Mouse (Mus musculus) lung, postnatal 0 days (tissue): ENCODE results near the gene Sbk1. TPM values are rescaled to one million over a fixed set of nuclear protein-coding genes. Genes with fewer than 3 reads are reported as not detected.

Source experiments
- ATAC-seq: fragments of 200-750 bp; cut with Nextera tagmentation; 2 replicates; pipeline ENCODE4 v1.8.0; 2017; ENCODE audit warnings: moderate library complexity
- DNase-seq: peaks from one replicate; pipeline ENCODE4 v3.0.0-alpha.2; 2016; ENCODE audit warnings: low spot score
- H3K27ac ChIP-seq: fragments of 300-500 bp; sonication (generic); 2 replicates; pipeline ENCODE4 v1.5.1; 2014; ENCODE audit warnings: antibody characterized with exemption, mild to moderate bottlenecking, low read length, mixed read lengths
- H3K27me3 ChIP-seq: fragments of 300-500 bp; sonication (generic); replicated peaks from 2 replicates; pipeline ENCODE4 v1.6.1; 2014; ENCODE audit warnings: low read length, mixed read lengths; ENCODE audit not compliant: insufficient read depth
- H3K36me3 ChIP-seq: fragments of 300-500 bp; sonication (generic); 2 replicates; pipeline ENCODE4 v1.6.1; 2014; ENCODE audit warnings: low read length, mixed read lengths; ENCODE audit not compliant: insufficient read depth
- H3K4me1 ChIP-seq: fragments of 300-500 bp; sonication (generic); 2 replicates; pipeline ENCODE4 v1.6.1; 2014; ENCODE audit warnings: antibody characterized with exemption, low read depth, low read length, mixed read lengths; ENCODE audit not compliant: insufficient read depth
- H3K4me2 ChIP-seq: fragments of 300-500 bp; sonication (generic); replicated peaks from 2 replicates; pipeline ENCODE4 v1.6.1; 2014; ENCODE audit warnings: low read depth, mild to moderate bottlenecking, low read length, moderate library complexity, mixed read lengths
- H3K4me3 ChIP-seq: fragments of 300-500 bp; sonication (generic); 2 replicates; pipeline ENCODE4 v1.5.1; 2014; ENCODE audit warnings: low read depth, low read length
- H3K9ac ChIP-seq: fragments of 300-500 bp; sonication (generic); replicated peaks from 2 replicates; pipeline ENCODE4 v1.6.1; 2014; ENCODE audit warnings: low read depth, mild to moderate bottlenecking
- H3K9me3 ChIP-seq: fragments of 300-500 bp; sonication (generic); 2 replicates; pipeline ENCODE4 v1.6.1; 2016; ENCODE audit warnings: low read length, mixed read lengths
- CTCF ChIP-seq: IDR thresholded peaks from 2 replicates; pipeline ENCODE4 v1.5.1; 2016; ENCODE audit warnings: antibody characterized with exemption, mild to moderate bottlenecking
- EP300 ChIP-seq: IDR thresholded peaks from 2 replicates; pipeline ENCODE4 v1.6.1; 2016; ENCODE audit warnings: antibody characterized with exemption, mild to moderate bottlenecking, control low read depth
- WGBS: fragments of 180-500 bp; shearing (Covaris S2); extraction: QIAGEN DNeasy Blood & Tissue Kit; methylation state at CpG from one replicate; pipeline ENCODE4 v1.1.7; 2014; 5-methylcytosine and 5-hydroxymethylcytosine counted together
- polyA plus RNA-seq: library from polyadenylated mRNA; unstranded; fragments of >200 nt; fragmentation: Nextera tagmentation; extraction: Ambion mirVana; gene quantifications from 2 replicates; pipeline ENCODE4 v1.2.1, GENCODE M21; 2015

Gene Sbk1
- polyA plus RNA-seq, 1 experiment from 2014 or later, result 5.5 TPM

GRCm38 (mm10) chr7:126340206-126340618 lies 67.8 kb downstream of the Sbk1 start:
- DNase-seq (no peak), ATAC-seq (no peak)
- H3K27me3 ChIP-seq, result no peaks in the 10 kb centered on the region
- H3K4me2 ChIP-seq, result no peak overlapping the region
- TF ChIP-seq EP300 (no peak), CTCF (no peak)
- H3K36me3 ChIP-seq, result no peaks in the 10 kb centered on the region
- no peak overlapping the region for H3K4me3 ChIP-seq
- H3K4me1 ChIP-seq, result no peaks in the 10 kb centered on the region
- WGBS, result 66% methylated on average over 6 of the region's 6 CpGs
- no peak overlapping the region for H3K27ac ChIP-seq
- H3K9me3 ChIP-seq, result no peaks in the 10 kb centered on the region
- H3K9ac ChIP-seq, result no peak overlapping the region

DNA sequence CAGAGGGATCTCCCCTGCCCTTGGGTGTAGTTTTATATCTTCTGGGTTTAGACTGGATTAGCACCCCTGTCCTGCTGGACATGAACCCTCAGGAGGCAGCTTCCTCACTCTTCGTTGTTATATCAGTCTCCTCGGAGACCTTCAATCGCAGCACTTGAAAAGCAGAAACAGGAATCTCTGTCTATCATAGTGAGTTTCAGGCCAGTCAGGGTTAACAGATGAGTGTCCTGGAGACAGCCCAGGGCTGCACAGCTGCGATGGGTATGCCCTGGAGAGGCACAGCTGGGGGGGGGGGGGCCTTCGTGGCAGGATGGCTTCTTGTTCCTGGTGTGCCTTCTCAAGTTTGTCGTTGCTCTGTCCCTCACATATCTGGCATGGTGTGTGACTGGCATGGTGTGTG lies 68.5 kb downstream of the Sbk1 start:
- Histone ChIP-seq H3K4me3 (no peak overlapping the region), H3K4me1 (no peaks in the 10 kb centered on the region), H3K9ac (no peak overlapping the region), H3K4me2 (no peak overlapping the region), H3K27me3 (no peaks in the 10 kb centered on the region), H3K36me3 (no peaks in the 10 kb centered on the region), H3K27ac (no peak overlapping the region), H3K9me3 (no peaks in the 10 kb centered on the region)
- ATAC-seq, result no peak
- DNase-seq, result no peak
- TF ChIP-seq CTCF, result no peak
- no peak for TF ChIP-seq EP300
- 35% methylated on average over 6 of the region's 6 CpGs for WGBS

Other genes starting within 250 kb of the Sbk1 start
- gene Gsg1l, start 190.2 kb upstream of the Sbk1 start, polyA plus RNA-seq, result 0.66 and 0.68 TPM in 2 replicates
- 19.7 and 20.8 TPM in 2 replicates for gene Xpo6, start 72.1 kb upstream of the Sbk1 start, polyA plus RNA-seq
- 1.6 and 1.7 TPM in 2 replicates for gene Lat, start 97.0 kb downstream of the Sbk1 start, polyA plus RNA-seq
- 50.3 and 53.7 TPM in 2 replicates for gene Spns1, start 104.8 kb downstream of the Sbk1 start, polyA plus RNA-seq
- 1.5 and 2.0 TPM in 2 replicates for gene Nfatc2ip, start 124.1 kb downstream of the Sbk1 start, polyA plus RNA-seq
- 0.57 and 1.4 TPM in 2 replicates for gene Cd19, start 142.3 kb downstream of the Sbk1 start, polyA plus RNA-seq
- gene Rabep2, start 156.1 kb downstream of the Sbk1 start, polyA plus RNA-seq, result 27.3 and 28.3 TPM in 2 replicates
- 0.14 and 0.29 TPM in 2 replicates for gene Atp2a1, start 190.5 kb downstream of the Sbk1 start, polyA plus RNA-seq
- gene Sh2b1, start 202.8 kb downstream of the Sbk1 start, polyA plus RNA-seq, result 25.6 and 28.6 TPM in 2 replicates
- 47.3 and 49.7 TPM in 2 replicates for gene Tufm, start 214.7 kb downstream of the Sbk1 start, polyA plus RNA-seq
- gene Atxn2l, start 230.8 kb downstream of the Sbk1 start, polyA plus RNA-seq, result 22.1 and 24.5 TPM in 2 replicates